Mouse (Mus musculus): ENCODE data around the gene Pdzd2.
A peak's percentile ranks its signal among the peaks of the same experiment; 100 is the strongest.

Gene Pdzd2

DNA sequence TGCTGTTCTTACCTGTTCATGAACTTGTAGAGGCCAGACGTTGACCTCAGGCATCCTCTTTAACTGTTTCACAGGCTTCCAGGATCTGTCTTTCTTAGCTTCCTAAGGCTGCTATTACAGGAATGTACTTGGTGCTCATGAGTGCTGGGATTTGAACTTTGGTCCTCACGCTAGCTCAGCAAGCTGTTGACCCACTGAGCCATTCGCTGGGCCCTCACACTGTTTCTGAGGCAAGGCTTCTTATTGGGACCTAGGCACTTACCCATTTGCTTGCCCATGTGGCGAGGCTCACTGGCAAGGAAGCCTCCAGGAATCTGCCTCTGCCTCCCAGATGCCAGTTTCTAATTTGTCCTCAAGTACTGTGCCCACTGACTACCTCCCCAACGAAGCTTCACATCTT is 419.8 kb downstream of the Pdzd2 start:
- DNase-seq (ENCODE audit: low spot score in 2 of 2), result no peak

- DNase-seq (ENCODE audit: low spot score in 2 of 2), result no peak
Observed at GRCm38 (mm10) chr15:12318451-12318850, 421.3 kb downstream of the Pdzd2 start.

- DNase-seq (ENCODE audit: low spot score in 2 of 2), result no peak
Observed at GRCm38 (mm10) chr15:12317290-12317689, 422.4 kb downstream of the Pdzd2 start.

GRCm38 (mm10) chr15:12315996-12316395 is 423.7 kb downstream of the Pdzd2 start:
- DNase-seq (ENCODE audit: low spot score in 2 of 2), result no peak

DNA sequence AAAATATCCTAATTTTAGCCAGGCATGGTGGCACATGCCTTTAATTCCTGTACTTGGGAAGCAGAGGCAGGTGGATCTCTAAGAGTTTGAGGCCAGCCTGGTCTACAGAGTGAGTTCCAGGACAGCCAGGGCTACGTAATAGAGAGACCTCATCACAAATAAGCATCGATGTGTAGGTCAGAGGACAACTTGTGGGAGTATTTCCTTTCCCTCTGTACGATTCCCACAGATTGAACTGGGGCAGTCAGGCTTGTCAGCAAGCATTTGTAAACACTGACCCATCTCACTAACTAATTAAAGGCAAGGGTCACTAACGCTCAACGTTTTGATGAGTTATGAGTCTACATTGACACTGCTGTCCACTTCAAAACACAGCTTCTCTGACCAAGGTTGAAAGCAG is 425.1 kb downstream of the Pdzd2 start:
- no peak for DNase-seq (ENCODE audit: low spot score in 2 of 2)

DNA sequence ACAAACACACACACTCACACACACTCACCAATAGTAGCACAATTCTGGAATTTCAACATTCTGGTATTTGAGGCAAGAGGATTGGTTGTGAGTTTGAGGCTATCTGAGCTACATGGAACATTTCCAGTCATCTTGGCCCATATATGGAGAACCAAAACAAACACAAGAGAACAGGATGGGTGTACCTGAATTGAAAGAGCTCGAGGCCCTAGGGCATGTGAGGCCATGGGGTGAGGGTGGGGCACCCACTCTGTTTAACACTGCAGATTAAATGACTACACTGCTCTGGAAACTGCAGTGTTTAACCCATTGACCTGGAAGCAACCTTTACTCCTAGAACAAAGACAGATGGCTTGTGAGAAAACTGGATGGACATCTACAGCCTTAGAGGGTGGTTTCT is 426.5 kb downstream of the Pdzd2 start:
- peak in 1 of 2 experiments; percentile 22 for DNase-seq (ENCODE audit: low spot score in 2 of 2)

DNA sequence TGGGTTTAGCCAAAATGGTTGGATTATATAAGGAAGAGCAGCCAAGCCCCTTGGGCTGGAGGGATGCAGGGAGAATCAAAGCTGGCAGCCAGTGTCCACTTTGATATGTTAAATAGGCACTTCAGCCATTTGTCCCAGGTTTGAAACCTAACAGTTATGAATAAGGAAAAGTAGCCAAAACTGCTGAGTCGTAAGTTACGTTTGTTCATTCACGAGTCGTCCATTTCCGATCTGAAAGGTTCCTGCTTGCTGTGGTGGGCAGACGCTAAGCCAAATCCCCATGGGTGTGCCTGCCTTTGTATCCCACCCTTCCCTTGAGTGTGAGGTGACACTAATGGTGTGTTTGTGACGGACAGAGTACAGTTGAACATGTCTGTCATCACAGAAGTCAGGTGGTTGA is 428.3 kb downstream of the Pdzd2 start:
- no peak for DNase-seq (ENCODE audit: low spot score in 2 of 2)

DNA sequence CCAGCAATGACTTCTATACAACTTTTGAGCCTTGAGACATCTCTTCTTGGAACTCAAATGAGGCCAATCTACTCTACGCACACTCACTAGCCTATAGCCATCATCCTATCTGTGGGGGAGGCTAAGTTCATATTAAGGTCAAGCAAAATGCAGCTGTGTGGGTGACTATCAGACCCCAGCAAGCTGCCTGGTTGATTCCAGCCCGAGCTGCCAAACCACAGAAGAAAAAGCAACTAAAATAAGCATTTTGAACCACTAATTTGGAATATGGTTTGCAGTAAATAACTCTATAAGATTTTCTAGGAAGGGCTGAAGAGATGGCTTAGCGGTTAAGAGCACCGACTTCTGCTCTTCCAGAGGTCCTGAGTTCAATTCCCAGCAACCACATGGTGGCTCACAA is 429.0 kb downstream of the Pdzd2 start:
- DNase-seq (ENCODE audit: low spot score in 2 of 2), result no peak

Data from heart, adult 9 months (tissue).